Mouse (Mus musculus): ENCODE measurements at regions not wholly inside any gene's neighbourhood (a gene's known extent, or its start where the extent isn't known, plus 50 kb on each side); places are given as distances from the start of the nearest gene placed in this dataset.
A peak's percentile ranks its signal among the peaks of the same experiment; 100 is the strongest.

GRCm38 (mm10) chr6:49656359-49657280 is 165.9 kb upstream of the Npy start:
- 65% methylated on average over 13 of the region's 13 CpGs for WGBS
- DNase-seq (ENCODE audit: low spot score) (peak; percentile 20), ATAC-seq (ENCODE audit: low read depth) (no peak)
- H3K4me1 ChIP-seq (ENCODE audit: control insufficient read depth, insufficient read depth, low read length), result no peaks in the 10 kb centered on the region
- H3K9me3 ChIP-seq (ENCODE audit: control insufficient read depth, low read length), result no peaks in the 10 kb centered on the region
- H3K9ac ChIP-seq (ENCODE audit: low read depth, low read length), result no peak overlapping the region
- no peak overlapping the region for H3K4me3 ChIP-seq (ENCODE audit: low read depth, low read length)
- H3K27me3 ChIP-seq (replicated peaks; ENCODE audit: control insufficient read depth, insufficient read depth, low read length), result no peaks in the 10 kb centered on the region
- H3K36me3 ChIP-seq (ENCODE audit: control insufficient read depth, insufficient read depth, low read length), result no peaks in the 10 kb centered on the region
- H3K27ac ChIP-seq (replicated peaks; ENCODE audit: low read depth, low read length), result no peak overlapping the region
- no peak overlapping the region for H3K4me2 ChIP-seq (ENCODE audit: low read depth, low read length)

- Histone ChIP-seq H3K9ac (ENCODE audit: low read depth, low read length) (no peak overlapping the region), H3K27ac (replicated peaks; ENCODE audit: low read depth, low read length) (no peak overlapping the region), H3K4me2 (ENCODE audit: low read depth, low read length) (no peak overlapping the region), H3K4me3 (ENCODE audit: low read depth, low read length) (no peak overlapping the region), H3K4me1 (ENCODE audit: control insufficient read depth, insufficient read depth, low read length) (no peaks in the 10 kb centered on the region), H3K9me3 (ENCODE audit: control insufficient read depth, low read length) (no peaks in the 10 kb centered on the region), H3K36me3 (ENCODE audit: control insufficient read depth, insufficient read depth, low read length) (no peaks in the 10 kb centered on the region), H3K27me3 (replicated peaks; ENCODE audit: control insufficient read depth, insufficient read depth, low read length) (no peaks in the 10 kb centered on the region)
- 69% methylated on average over 9 of the region's 9 CpGs for WGBS
- DNase-seq (ENCODE audit: low spot score) (no peak), ATAC-seq (ENCODE audit: low read depth) (no peak)
These were observed 164.5 kb upstream of the Npy start for GRCm38 (mm10) chr6:49657988-49658387.

- no peaks in the 10 kb centered on the region for H3K36me3 ChIP-seq (ENCODE audit: control insufficient read depth, insufficient read depth, low read length)
- no peak overlapping the region for H3K4me3 ChIP-seq (ENCODE audit: low read depth, low read length)
- ATAC-seq (ENCODE audit: low read depth) (no peak), DNase-seq (ENCODE audit: low spot score) (no peak)
- H3K27ac ChIP-seq (replicated peaks; ENCODE audit: low read depth, low read length), result no peak overlapping the region
- H3K27me3 ChIP-seq (replicated peaks; ENCODE audit: control insufficient read depth, insufficient read depth, low read length), result no peaks in the 10 kb centered on the region
- WGBS, result 91% methylated on average over 5 of the region's 5 CpGs
- H3K4me1 ChIP-seq (ENCODE audit: control insufficient read depth, insufficient read depth, low read length), result no peaks in the 10 kb centered on the region
- H3K9ac ChIP-seq (ENCODE audit: low read depth, low read length), result no peak overlapping the region
- no peak overlapping the region for H3K4me2 ChIP-seq (ENCODE audit: low read depth, low read length)
- no peaks in the 10 kb centered on the region for H3K9me3 ChIP-seq (ENCODE audit: control insufficient read depth, low read length)
These were observed 151.5 kb upstream of the Npy start for GRCm38 (mm10) chr6:49670991-49671390.

- 88% methylated on average over 2 of the region's 2 CpGs for WGBS
- no peaks in the 10 kb centered on the region for H3K4me1 ChIP-seq (ENCODE audit: control insufficient read depth, insufficient read depth, low read length)
- no peak for ATAC-seq (ENCODE audit: low read depth)
These were observed 150.6 kb upstream of the Npy start for GRCm38 (mm10) chr6:49671912-49672311.

GRCm38 (mm10) chr6:49686776-49687175 is 135.7 kb upstream of the Npy start:
- H3K27ac ChIP-seq (replicated peaks; ENCODE audit: low read depth, low read length), result no peak overlapping the region
- 63% methylated on average over 4 of the region's 4 CpGs for WGBS
- peak; percentile 57 for DNase-seq (ENCODE audit: low spot score)
- H3K9me3 ChIP-seq (ENCODE audit: control insufficient read depth, low read length), result no peaks in the 10 kb centered on the region
- no peak overlapping the region for H3K9ac ChIP-seq (ENCODE audit: low read depth, low read length)
- no peaks in the 10 kb centered on the region for H3K4me1 ChIP-seq (ENCODE audit: control insufficient read depth, insufficient read depth, low read length)
- no peak overlapping the region for H3K4me3 ChIP-seq (ENCODE audit: low read depth, low read length)
- H3K4me2 ChIP-seq (ENCODE audit: low read depth, low read length), result no peak overlapping the region
- ATAC-seq (ENCODE audit: low read depth), result no peak
- H3K27me3 ChIP-seq (replicated peaks; ENCODE audit: control insufficient read depth, insufficient read depth, low read length), result no peaks in the 10 kb centered on the region; the same call in 1 of the 2 replicates
- no peaks in the 10 kb centered on the region for H3K36me3 ChIP-seq (ENCODE audit: control insufficient read depth, insufficient read depth, low read length)

More at GRCm38 (mm10) chr6:49671912-49672311, 150.6 kb upstream of the Npy start:
- H3K36me3 ChIP-seq (ENCODE audit: control insufficient read depth, insufficient read depth, low read length), result no peaks in the 10 kb centered on the region
- no peak overlapping the region for H3K27ac ChIP-seq (replicated peaks; ENCODE audit: low read depth, low read length)
- H3K4me2 ChIP-seq (ENCODE audit: low read depth, low read length), result no peak overlapping the region
- no peak for DNase-seq (ENCODE audit: low spot score)
- H3K4me3 ChIP-seq (ENCODE audit: low read depth, low read length), result no peak overlapping the region
- no peaks in the 10 kb centered on the region for H3K27me3 ChIP-seq (replicated peaks; ENCODE audit: control insufficient read depth, insufficient read depth, low read length)
- H3K9me3 ChIP-seq (ENCODE audit: control insufficient read depth, low read length), result no peaks in the 10 kb centered on the region
- H3K9ac ChIP-seq (ENCODE audit: low read depth, low read length), result no peak overlapping the region

GRCm38 (mm10) chr6:49692032-49692539 is 130.4 kb upstream of the Npy start:
- ATAC-seq (ENCODE audit: low read depth), result no peak
- 22% methylated on average over 6 of the region's 6 CpGs for WGBS
- H3K27me3 ChIP-seq (replicated peaks; ENCODE audit: control insufficient read depth, insufficient read depth, low read length), result no peaks in the 10 kb centered on the region
- no peaks in the 10 kb centered on the region for H3K36me3 ChIP-seq (ENCODE audit: control insufficient read depth, insufficient read depth, low read length)
- H3K4me2 ChIP-seq (ENCODE audit: low read depth, low read length), result no peak overlapping the region
- H3K27ac ChIP-seq (replicated peaks; ENCODE audit: low read depth, low read length), result no peak overlapping the region
- H3K4me1 ChIP-seq (ENCODE audit: control insufficient read depth, insufficient read depth, low read length), result no peaks in the 10 kb centered on the region
- no peak overlapping the region for H3K4me3 ChIP-seq (ENCODE audit: low read depth, low read length)
- no peaks in the 10 kb centered on the region for H3K9me3 ChIP-seq (ENCODE audit: control insufficient read depth, low read length)
- no peak for DNase-seq (ENCODE audit: low spot score)
- no peak overlapping the region for H3K9ac ChIP-seq (ENCODE audit: low read depth, low read length)

GRCm38 (mm10) chr6:49694851-49695250 is 127.7 kb upstream of the Npy start:
- 76% methylated on average over 5 of the region's 5 CpGs for WGBS
- H3K9ac ChIP-seq (ENCODE audit: low read depth, low read length), result no peak overlapping the region
- H3K9me3 ChIP-seq (ENCODE audit: control insufficient read depth, low read length), result no peaks in the 10 kb centered on the region
- no peak overlapping the region for H3K4me3 ChIP-seq (ENCODE audit: low read depth, low read length)
- H3K36me3 ChIP-seq (ENCODE audit: control insufficient read depth, insufficient read depth, low read length), result no peaks in the 10 kb centered on the region
- H3K27ac ChIP-seq (replicated peaks; ENCODE audit: low read depth, low read length), result no peak overlapping the region
- DNase-seq (ENCODE audit: low spot score) (no peak), ATAC-seq (ENCODE audit: low read depth) (no peak)
- H3K4me1 ChIP-seq (ENCODE audit: control insufficient read depth, insufficient read depth, low read length), result no peaks in the 10 kb centered on the region
- no peak overlapping the region for H3K4me2 ChIP-seq (ENCODE audit: low read depth, low read length)
- no peaks in the 10 kb centered on the region for H3K27me3 ChIP-seq (replicated peaks; ENCODE audit: control insufficient read depth, insufficient read depth, low read length)

- Histone ChIP-seq H3K9me3 (ENCODE audit: control insufficient read depth, low read length) (no peaks in the 10 kb centered on the region), H3K27me3 (replicated peaks; ENCODE audit: control insufficient read depth, insufficient read depth, low read length) (no peaks in the 10 kb centered on the region), H3K4me2 (ENCODE audit: low read depth, low read length) (no peak overlapping the region), H3K4me3 (ENCODE audit: low read depth, low read length) (no peak overlapping the region), H3K27ac (replicated peaks; ENCODE audit: low read depth, low read length) (no peak overlapping the region), H3K9ac (ENCODE audit: low read depth, low read length) (no peak overlapping the region), H3K36me3 (ENCODE audit: control insufficient read depth, insufficient read depth, low read length) (no peaks in the 10 kb centered on the region), H3K4me1 (ENCODE audit: control insufficient read depth, insufficient read depth, low read length) (no peaks in the 10 kb centered on the region)
- WGBS, result 82% methylated on average over 10 of the region's 10 CpGs
- DNase-seq (ENCODE audit: low spot score) (no peak), ATAC-seq (ENCODE audit: low read depth) (no peak)
These were observed 125.5 kb upstream of the Npy start for GRCm38 (mm10) chr6:49696990-49697389.

GRCm38 (mm10) chr6:49701453-49701852 is 121.1 kb upstream of the Npy start:
- Histone ChIP-seq H3K4me3 (ENCODE audit: low read depth, low read length) (no peak overlapping the region), H3K27me3 (replicated peaks; ENCODE audit: control insufficient read depth, insufficient read depth, low read length) (no peaks in the 10 kb centered on the region), H3K9ac (ENCODE audit: low read depth, low read length) (no peak overlapping the region), H3K4me1 (ENCODE audit: control insufficient read depth, insufficient read depth, low read length) (no peaks in the 10 kb centered on the region), H3K9me3 (ENCODE audit: control insufficient read depth, low read length) (no peaks in the 10 kb centered on the region), H3K36me3 (ENCODE audit: control insufficient read depth, insufficient read depth, low read length) (no peaks in the 10 kb centered on the region), H3K4me2 (ENCODE audit: low read depth, low read length) (no peak overlapping the region), H3K27ac (replicated peaks; ENCODE audit: low read depth, low read length) (no peak overlapping the region)
- DNase-seq (ENCODE audit: low spot score) (no peak), ATAC-seq (ENCODE audit: low read depth) (no peak)
- 87% methylated on average over 7 of the region's 7 CpGs for WGBS

Measured in embryonic facial prominence, embryonic 14.5 days (tissue).